Mouse (Mus musculus) heart, adult 11 months (tissue): ENCODE measurements at regions not wholly inside any gene's neighbourhood (a gene's known extent, or its start where the extent isn't known, plus 50 kb on each side); places are given as distances from the start of the nearest gene placed in this dataset.
A peak's percentile ranks its signal among the peaks of the same experiment; 100 is the strongest.

ENCODE experiments used
- DNase-seq: peaks from one replicate; pipeline ENCODE4 v3.0.0; 2022

DNA sequence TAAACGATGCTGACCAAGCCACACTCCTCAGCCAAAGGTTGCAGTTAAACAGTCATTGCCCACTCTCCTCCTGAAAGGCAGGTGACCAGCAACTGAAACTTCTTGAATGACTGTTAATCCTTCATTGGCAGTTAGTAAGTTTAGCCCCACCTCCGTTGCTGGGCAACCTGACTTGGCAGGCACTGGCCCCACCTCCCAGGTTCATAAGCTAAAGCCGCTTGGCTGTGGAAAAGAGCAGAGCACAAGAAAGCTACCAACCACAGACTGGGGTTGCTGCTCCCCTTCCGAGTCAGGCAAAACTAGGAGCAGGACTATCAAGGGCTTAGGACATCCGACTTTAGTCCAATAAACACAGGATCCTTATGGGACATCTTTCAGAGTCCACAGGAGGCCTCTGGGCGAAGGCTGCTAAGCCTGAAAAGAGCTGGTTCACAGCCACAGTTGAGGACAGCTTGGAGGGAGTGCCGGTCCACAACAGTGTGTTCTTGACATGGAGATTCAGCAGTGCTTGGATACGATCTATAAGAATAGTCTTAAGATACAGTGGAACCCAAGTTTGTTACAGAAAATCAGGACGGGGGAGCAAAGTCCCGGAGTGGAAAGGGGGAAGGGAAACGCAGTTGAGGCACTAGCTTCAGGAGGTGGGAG lies 67.7 kb upstream of the Kcnma1 start:
- peak; percentile 82 for DNase-seq

DNA sequence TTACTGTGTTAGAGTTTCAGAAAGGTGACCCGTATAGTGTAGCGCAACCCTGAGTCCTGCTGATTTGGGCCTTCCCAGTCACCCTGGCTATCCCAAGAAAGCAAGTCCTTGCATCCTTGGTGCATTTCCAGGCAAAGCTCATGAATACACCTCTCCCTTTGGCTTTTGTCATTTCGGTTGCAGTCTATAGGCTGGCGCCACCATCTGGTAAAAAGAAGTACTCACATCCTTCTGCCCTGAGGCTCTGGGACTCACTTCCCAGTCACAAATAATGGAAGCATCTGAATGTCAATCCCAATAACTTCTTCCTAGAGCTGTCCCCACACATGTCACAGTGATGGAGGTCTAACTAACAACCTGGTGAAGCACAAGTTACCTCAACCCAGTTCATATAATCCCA lies 54.4 kb upstream of the Kcnma1 start:
- peak; percentile 18 for DNase-seq

DNA sequence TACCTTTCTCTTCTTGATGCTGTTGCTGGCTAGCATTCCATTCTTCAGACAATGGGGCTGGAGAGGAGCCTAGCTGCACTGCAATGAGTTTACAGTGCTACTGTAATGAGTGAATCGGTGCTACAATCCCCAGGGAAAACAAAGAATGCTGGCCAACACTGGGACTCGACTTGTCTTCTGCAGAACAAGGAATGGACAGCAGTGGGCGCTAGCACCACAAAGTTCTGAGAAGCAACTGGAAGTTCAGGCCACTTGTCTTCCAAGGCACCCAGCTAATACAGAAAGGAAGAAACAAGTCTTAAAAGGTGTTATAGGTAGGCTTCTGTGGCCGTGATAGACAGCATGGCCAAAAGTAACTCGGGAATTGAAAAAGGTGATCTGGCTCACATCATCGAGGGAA lies 53.4 kb upstream of the Kcnma1 start:
- DNase-seq = no peak

DNA sequence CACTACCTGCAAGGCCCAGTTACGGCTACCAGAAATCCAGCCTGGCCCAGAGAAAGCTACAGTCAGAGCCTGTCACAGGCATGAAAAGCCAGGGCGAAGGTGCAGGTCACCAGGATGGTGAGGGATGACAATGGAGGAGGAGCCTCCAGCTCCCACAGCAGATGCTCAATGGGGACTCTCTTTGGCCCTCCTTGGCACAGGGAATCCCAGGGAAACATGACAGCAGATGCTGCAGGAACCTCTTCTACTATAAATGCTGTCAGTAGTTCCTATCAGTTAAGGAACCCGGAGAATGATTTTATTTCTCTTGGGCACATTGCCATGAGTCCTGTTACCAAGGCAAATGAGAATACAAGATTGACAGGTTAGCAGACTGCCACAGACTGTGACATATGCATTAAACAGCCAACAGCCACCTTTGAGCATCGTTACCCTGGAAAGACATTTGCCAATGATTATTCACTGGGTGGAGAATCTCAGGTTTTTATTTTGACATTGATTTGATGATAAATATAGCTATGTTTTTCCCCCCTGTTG lies 51.0 kb upstream of the Kcnma1 start:
- DNase-seq = peak; percentile 67
